Mouse (Mus musculus) adrenal gland, adult 8-10 months (tissue): ENCODE results near the gene Csf1. TPM values are rescaled to one million over a fixed set of nuclear protein-coding genes. Genes with fewer than 3 reads are reported as not detected.

Source experiments
- DNase-seq: peaks from one replicate; pipeline ENCODE4 v3.0.0; 2022
- total RNA-seq, 4 experiments: library from RNA; stranded (reverse); gene quantifications; 2 replicates each; pipeline ENCODE4 v1.2.4; 2022

The Csf1 gene
- total RNA-seq = 10 to 100 TPM; 14.8 to 29.7 (median 23.0) TPM

DNA sequence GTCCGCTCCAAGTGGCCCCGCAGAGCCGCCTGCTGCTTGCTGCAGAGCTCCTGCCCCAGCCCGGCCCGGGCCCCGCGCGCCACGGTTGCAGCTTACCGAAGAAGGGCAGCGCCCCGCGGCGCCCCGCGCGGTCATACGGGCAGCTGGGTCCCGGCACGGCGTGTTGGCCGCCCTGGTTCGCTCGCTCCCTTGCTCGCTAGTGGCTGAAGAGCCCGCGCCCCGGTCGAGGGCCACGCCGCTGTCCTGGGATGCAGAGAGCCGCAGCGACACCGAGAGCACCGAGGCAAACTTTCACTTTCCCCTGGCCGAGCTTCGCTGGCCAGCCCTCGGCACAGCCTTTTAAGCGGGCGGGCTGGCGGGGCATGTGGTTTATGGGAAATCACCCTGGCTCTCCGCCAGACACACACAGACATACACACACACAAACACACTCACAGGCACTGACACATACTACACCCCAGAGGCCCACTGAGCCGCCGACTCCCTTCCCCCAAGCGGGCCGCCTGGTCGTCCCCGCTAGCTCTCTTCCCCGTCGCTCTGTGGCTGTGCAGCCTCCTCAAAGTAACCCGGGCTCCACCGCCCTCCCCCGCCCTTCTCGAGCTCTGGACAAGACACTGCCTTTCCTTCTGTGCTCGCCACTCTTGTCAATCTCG, at the start of gene Csf1:
Csf1 (minus strand) TSS at position 541 of the 653 bp plus-strand sequence.
- DNase-seq = peak; percentile 80

DNA sequence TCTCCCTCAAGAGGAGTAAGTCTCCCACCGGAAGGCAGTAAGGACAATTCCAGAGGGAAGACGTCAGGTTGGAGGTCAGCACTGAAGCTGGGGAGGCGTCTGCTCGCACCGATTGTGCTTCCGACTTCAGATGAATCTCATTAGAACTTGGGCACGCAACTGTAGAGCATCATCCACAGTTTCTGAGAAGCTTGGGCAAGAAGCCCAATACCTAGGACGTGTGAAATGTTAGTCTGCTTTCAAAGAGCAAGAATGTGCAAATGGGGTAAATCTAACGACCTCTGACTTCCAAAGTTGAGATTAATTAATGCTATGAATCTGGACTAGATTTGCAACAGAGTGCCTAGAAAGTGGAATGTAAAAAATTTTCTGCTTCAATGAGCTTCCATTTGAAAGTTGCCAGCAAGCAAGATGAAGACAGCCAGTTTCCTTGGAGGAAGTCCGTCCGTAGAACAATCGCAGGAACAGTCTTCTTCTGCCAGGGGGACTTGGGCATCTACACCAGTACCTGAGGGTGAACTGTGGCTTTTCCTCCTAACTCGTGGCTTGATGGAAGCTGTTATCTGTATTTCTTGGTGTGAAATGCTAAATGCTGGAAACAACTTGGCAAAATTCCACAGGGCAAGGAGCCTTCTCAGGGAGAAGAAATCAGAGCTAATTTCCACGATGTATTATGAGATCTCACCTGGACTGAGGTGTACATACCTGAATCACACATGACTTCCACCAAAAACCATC, 47.9 kb upstream of the Csf1 start:
- no peak for DNase-seq

GRCm38 (mm10) chr3:107807386-107807974, 47.2 kb upstream of the Csf1 start:
- no peak for DNase-seq

DNA sequence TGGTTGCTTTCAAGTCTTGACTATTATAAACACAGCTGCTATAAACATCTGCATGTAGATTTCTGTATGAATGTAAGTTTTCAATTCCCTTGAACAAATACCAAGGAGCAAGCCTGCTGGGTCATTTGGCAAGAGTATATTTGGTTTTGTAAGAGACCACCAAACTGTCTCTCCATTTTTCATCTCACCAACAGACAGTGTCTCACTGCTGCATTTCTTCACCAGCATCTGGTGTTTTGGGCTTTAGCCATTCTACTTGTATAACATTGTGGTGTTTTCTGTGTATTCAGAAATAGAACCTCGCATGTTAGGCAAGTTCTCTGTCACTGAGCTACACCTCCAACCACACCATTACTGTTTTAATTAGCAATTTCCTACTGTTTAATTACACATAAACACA, 46.6 kb upstream of the Csf1 start:
- DNase-seq = no peak

- no peak for DNase-seq
Observed at GRCm38 (mm10) chr3:107804799-107805198, 44.5 kb upstream of the Csf1 start.

- no peak for DNase-seq
Observed at GRCm38 (mm10) chr3:107802185-107802946, 42.1 kb upstream of the Csf1 start.

DNA sequence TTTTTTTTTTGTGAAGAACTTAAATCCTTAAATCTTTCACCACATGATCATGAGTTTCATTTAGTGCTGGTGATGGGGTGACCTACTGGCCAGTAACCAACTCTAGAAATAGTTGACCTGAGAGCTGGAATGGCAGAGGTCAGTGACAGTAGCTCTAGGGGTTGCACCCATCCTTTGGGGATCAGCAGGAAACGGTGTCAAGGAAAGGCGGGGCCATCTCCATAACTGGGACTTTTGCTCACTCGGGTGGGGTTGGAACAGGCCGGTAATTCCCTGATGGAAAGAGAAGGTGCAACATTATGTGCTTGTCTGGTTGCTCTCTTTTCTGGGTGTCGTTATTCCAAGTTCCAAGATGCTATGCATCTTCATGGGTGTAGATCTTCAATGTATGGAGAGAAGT, 38.7 kb upstream of the Csf1 start:
- no peak for DNase-seq

DNA sequence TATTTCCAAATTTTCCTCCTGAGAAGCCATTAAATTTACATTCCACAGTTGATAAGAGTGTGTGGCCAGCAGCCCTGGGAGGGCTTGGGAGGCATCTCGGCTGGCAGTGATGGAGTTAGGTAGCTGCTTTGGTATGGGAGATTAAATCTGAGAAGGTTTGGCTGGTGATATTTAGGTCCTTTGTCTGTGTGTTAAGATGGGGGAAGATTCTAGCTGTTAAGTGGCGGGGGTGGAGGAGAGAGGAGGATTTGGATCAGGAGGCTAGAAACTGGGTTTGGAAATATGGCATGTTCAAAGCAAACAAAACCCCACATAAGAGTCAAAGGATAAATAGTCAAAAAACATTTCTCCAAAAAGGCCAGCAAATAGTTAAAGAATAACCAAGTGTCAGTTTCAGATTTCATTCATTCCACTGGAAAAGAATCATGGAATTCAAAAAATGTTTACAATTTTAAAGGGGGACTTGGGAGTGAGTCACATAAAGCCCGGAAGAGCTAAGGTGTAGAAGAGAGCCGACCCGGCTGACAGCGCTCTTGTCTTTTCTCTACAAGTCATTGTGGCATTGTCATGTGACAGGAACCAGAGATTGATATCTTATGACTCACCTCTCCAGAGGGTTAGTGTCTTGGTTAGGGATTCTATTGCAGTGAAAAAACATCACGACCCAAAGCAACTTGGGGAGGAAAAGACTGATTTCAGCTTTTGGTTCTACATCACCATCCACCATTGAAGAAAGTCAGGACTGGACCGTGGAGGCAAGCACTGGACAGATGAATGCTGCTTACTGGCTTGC, 36.1 kb upstream of the Csf1 start:
- DNase-seq = no peak

DNA sequence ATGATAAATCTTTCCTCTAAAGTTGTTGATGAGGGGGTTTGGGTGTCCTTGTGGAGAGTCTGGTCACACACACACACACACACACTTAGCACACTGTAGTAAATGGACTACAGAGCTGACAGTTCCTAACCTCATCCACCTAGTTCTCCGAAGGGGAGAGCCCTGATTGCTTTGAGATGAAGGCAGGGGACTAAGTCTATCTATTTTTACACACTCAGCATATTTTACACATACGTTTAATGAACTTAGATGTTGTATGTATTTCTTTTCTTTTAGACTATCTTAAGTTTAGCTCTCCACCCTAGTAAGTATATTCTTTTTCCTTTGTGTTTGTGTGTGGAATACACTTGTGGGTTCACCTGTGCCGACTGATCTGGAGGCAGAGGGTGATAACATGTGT, 34.6 kb upstream of the Csf1 start:
- DNase-seq = no peak

- peak; percentile 25 for DNase-seq
Observed at GRCm38 (mm10) chr3:107793300-107794201, 33.3 kb upstream of the Csf1 start.

- DNase-seq = no peak
Observed at GRCm38 (mm10) chr3:107792736-107793135, 32.5 kb upstream of the Csf1 start.

- no peak for DNase-seq
Observed at GRCm38 (mm10) chr3:107790766-107791303, 30.6 kb upstream of the Csf1 start.

DNA sequence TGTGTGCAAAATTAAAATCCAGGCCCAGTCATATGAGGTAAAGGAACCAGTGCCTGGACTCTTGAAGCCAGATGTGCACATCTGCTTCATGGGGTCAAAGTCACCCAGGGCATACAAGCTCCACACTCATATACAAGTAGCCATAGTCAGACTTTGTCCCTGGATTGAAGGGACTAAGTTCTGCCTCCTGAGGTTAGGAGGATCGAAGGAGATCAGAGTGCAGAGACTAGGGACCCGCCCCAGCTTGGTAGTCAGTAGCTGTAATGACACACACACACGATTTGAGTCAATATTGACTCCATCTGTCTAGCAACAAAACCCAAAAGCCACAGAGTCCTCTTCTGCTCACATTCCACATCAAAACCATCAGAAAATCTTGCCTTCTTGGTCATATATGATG, 30.0 kb upstream of the Csf1 start:
- DNase-seq = no peak

- no peak for DNase-seq
Observed at GRCm38 (mm10) chr3:107788885-107789284, 28.6 kb upstream of the Csf1 start.

DNA sequence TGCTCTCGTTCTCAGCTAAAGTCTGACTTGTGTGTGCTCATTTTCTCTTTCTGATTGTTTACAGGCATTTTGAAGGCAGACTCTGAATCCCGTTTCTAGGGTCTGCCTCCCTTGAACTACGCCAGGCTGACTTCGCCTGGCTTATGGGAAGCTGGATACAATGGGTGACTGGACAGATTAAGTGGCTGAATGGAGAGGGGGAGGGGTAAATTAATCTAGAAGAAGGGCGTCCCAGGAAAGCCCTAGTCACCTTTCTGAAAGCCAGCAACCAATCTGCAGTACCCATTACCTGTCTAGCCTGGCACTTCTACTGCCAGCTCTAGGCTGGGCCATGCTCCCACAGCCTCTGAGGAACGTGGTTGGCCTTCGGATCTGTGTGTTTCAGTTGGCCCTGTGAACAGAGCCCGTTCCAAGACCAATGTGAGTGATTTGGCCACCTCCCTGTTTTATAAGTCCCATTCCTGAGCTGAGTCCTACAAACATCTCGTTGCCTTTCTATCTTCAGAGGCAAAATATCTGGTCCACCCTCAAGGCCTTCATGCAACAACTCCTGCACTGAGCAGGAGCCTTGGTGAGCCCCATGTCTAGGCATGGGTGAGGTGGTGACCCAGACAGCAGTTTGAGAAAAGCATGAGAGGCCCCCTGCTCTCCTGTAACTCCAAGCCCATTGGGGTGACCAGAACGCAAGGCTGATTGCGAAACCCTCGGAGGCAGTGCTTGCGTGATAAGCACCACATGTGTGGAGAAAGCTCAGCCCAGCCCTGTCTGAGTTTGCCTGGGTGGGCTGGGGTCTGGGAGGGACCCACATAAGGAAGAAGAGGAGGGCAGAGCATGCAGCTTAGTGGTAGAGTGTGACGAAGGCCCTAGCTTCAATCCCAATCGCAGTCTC, 27.6 kb upstream of the Csf1 start:
- DNase-seq = no peak

DNA sequence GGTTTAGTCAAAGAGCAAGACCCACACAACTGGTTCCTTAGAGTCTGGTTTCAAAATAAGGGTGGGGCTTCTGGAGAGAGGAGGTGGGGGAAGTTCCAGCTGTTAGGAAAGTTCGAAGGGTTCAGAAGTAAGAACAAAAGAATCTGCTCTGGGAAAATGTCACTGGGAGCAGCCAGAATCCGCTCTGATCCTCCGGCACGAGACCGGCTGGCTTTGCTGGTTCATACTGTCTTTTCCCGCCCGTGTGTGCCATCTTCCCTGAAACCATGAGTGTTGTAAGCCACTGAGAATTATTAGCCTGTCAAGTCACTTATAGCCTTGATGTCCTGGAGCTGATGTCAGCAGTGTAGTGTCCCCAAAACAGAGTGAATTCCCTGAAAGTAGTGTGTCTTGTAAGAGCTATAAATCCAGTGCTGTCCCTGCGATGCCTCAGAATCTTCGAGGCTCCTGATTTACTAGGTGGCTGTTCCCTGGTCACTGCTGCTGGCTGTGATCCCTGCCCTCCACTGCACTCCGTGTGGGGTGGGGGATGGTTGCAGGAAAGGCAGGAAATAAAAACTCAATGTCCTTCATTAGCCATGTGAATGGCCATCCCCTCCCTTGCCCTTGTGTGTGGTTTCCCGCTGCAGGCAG, 26.8 kb upstream of the Csf1 start:
- DNase-seq = peak; percentile 62

GRCm38 (mm10) chr3:107786344-107786743, 26.1 kb upstream of the Csf1 start:
- no peak for DNase-seq

DNA sequence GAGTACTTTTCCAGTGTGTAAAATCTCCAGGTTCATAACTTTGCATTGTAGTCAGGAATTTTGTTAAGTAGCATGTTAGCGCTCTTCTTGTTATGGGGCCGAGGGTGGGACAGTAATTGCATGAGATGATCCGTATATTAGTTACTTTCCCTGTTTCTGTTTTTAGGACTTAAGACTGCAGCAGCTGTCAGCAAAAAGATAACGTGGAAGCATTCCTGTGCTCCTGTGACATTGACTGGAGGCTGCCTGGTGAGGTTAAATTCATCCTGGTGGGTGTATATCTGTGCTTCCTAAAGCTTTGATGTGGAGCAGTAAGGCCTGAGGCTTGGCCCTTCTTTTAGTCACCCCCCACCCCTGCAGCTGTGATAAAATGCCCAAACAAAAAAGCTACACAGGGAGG, 25.3 kb upstream of the Csf1 start:
- DNase-seq = no peak

DNA sequence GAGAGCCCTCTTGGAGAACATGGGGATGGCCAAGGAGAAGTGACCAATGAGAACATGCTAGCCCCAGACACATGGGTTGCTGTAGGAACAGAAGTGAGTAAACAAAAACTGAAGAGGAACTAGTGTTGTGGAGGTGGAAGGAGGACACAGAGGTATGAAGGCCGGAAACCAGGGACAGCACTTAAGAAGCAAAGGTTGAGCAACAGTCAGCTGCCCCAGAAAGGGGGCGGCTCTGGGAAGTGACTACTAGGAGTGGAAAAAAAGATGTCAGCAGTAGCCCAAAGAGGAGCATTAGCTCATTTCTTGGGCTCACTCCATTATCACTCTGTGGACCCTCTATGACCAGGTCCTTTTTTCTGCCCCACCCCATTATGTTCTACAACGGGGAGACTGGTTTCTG, 23.0 kb upstream of the Csf1 start:
- no peak for DNase-seq
